In the genomic region with DNA sequence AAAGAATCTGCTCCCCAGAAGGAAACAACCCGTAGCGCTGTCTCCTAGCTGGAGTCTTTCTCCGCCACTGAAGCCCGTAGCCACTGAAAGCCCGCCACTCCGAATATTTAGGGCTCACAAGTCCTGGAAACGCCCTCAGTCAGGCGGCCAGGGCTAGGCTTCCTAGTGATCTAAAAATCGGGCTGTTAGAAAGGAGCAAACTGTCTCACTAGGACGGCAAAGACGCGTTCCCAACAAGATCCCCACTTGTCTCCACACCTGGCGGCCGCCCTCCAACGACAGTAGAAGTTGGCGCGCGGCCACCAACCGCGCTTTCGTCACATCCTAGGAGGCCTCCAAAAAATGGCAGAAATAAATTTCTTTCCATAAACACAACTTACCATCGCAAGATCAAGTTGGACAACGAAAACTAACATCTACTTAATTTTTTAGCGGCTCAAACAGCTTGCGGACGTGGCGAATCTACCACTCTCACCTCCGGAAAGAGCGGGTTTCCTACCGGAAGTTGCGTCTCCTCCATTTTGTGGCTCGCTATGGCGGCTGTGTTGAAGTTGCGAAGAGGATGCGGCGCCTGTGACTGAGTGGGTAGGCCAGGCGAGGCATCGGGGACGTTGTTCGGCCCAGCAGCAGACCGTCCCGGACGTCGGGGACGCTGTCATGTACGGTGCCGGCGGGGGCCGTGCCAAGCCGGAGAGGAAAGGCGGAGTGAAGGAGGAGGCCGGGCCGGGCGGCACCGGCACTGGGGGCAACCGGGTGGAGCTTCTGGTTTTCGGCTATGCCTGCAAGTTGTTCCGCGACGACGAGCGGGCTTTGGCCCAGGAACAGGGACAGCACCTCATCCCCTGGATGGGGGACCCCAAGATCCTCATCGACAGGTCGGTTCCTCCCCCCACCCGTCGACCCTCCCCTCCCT, we compare ENCODE assay signal across 8 mouse cellular contexts. TPM values are rescaled to one million over a fixed set of nuclear protein-coding genes. Genes with fewer than 3 reads are reported as not detected.
DNase-seq lines count a peak whose midpoint lies in the region; ATAC-seq and TF ChIP-seq lines count a peak whose summit lies in the region.

TSS of gene Sfswap (plus strand) at position 500 of the 913 bp plus-strand sequence.

- H3K36me3 ChIP-seq in embryonic facial prominence, embryonic 15.5 days = peaks cover 24% of the 10 kb centered on the region
- peaks cover 25% of the 10 kb centered on the region for H3K36me3 ChIP-seq in heart, embryonic 10.5 days
- H3K36me3 ChIP-seq in kidney, embryonic 15.5 days = peaks cover 26% of the 10 kb centered on the region

- H3K27me3 ChIP-seq in embryonic facial prominence, embryonic 15.5 days = no peaks in the 10 kb centered on the region
- 0 out of 2 replicates have a peak, but pooled peaks cover 5% of the 10 kb centered on the region for H3K27me3 ChIP-seq in heart, embryonic 10.5 days (ENCODE audit: insufficient read depth, poor library complexity, severe bottlenecking)
- peaks cover 10% of the 10 kb centered on the region; the same call in 1 of the 2 replicates for H3K27me3 ChIP-seq in kidney, embryonic 15.5 days

- H3K4me2 ChIP-seq in embryonic facial prominence, embryonic 15.5 days (replicated peaks) = peak within 1 kb of the TSS; percentile 92
- H3K4me2 ChIP-seq in kidney, embryonic 15.5 days = peak within 1 kb of the TSS; percentile 95

- peaks cover 5% of the 10 kb centered on the region; the same call in 1 of the 2 replicates for H3K4me1 ChIP-seq in bone marrow, adult 2 months (ENCODE audit: control insufficient read depth, insufficient read depth, low read length)
- peaks cover 18% of the 10 kb centered on the region for H3K4me1 ChIP-seq in embryonic facial prominence, embryonic 15.5 days
- peaks cover 12% of the 10 kb centered on the region for H3K4me1 ChIP-seq in heart, embryonic 10.5 days
- H3K4me1 ChIP-seq in kidney, embryonic 15.5 days = peaks cover 17% of the 10 kb centered on the region

- H3K9ac ChIP-seq in embryonic facial prominence, embryonic 15.5 days = peak within 1 kb of the TSS; percentile 95
- peak within 1 kb of the TSS; percentile 96 for H3K9ac ChIP-seq in kidney, embryonic 15.5 days

- 0 out of 2 replicates have a peak, but pooled peaks have one; percentile 37 for TF ChIP-seq POLR2A in bone marrow, adult 2 months (IDR thresholded peaks at IDR 0.05; ENCODE audit: borderline replicate concordance, control insufficient read depth, low read depth, low read length)

- peak within 1 kb of the TSS; percentile 88 for H3K27ac ChIP-seq in bone marrow, adult 2 months (ENCODE audit: control insufficient read depth, insufficient read depth, low read depth, low read length, poor library complexity)
- peak within 1 kb of the TSS; percentile 82 for H3K27ac ChIP-seq in embryonic facial prominence, embryonic 15.5 days (replicated peaks)
- H3K27ac ChIP-seq in heart, embryonic 10.5 days = peak within 1 kb of the TSS; percentile 97
- H3K27ac ChIP-seq in kidney, embryonic 15.5 days = peak within 1 kb of the TSS; percentile 84

- WGBS in bone marrow, adult 2 months = under 1% methylated on average over 66 of the region's 66 CpGs
- under 1% methylated on average over 66 of the region's 66 CpGs for WGBS in embryonic facial prominence, embryonic 15.5 days
- under 1% methylated on average over 66 of the region's 66 CpGs for WGBS in heart, embryonic 10.5 days
- WGBS in kidney, embryonic 15.5 days = under 1% methylated on average over 66 of the region's 66 CpGs

- H3K9me3 ChIP-seq in embryonic facial prominence, embryonic 15.5 days (replicated peaks) = no peaks in the 10 kb centered on the region
- H3K9me3 ChIP-seq in heart, embryonic 10.5 days = no peaks in the 10 kb centered on the region
- no peaks in the 10 kb centered on the region for H3K9me3 ChIP-seq in kidney, embryonic 15.5 days (replicated peaks)

- peak within 1 kb of the TSS; percentile 100 for H3K4me3 ChIP-seq in bone marrow, adult 2 months (replicated peaks; ENCODE audit: control insufficient read depth, low read depth, low read length)
- H3K4me3 ChIP-seq in embryonic facial prominence, embryonic 15.5 days (replicated peaks) = peak within 1 kb of the TSS; percentile 100
- peak within 1 kb of the TSS; percentile 99 for H3K4me3 ChIP-seq in heart, embryonic 10.5 days
- peak within 1 kb of the TSS; percentile 100 for H3K4me3 ChIP-seq in kidney, embryonic 15.5 days (replicated peaks)

- ATAC-seq in embryonic facial prominence, embryonic 15.5 days (ENCODE audit: insufficient number of reproducible peaks, low FRiP score, low TSS enrichment, low read depth) = peak; percentile 54; the same call in 1 of the 2 replicates
- ATAC-seq in kidney, embryonic 15.5 days (replicated peaks; ENCODE audit: low FRiP score) = peak; percentile 79
- peak; percentile 78 for ATAC-seq in monocyte, adult 5-6 weeks (replicated peaks; ENCODE audit: insufficient number of reproducible peaks, low FRiP score, low TSS enrichment, poor library complexity, severe bottlenecking)

- TF ChIP-seq CTCF in bone marrow, adult 2 months (IDR thresholded peaks at IDR 0.05; ENCODE audit: control insufficient read depth, insufficient read depth, low read length) = no peak

- DNase-seq in 416B (ENCODE audit: low read depth) (peak; percentile 91), liver (peak; percentile 82)
- DNase-seq in heart, embryonic 10.5 days (ENCODE audit: low spot score) = peak; percentile 89
- DNase-seq in spleen, postnatal 4 days (ENCODE audit: low spot score in 2 of 2) = peak; percentile 78 to 91

RNA-seq across cellular contexts. Expression of gene Sfswap, which starts in this region (rescaled TPM):
- 61.2 and 111 TPM in 2 replicates for polyA plus RNA-seq in bone marrow, adult 2 months (2011; ENCODE audit: insufficient read depth, insufficient read length, low replicate concordance, missing spikeins)
- polyA plus RNA-seq in embryonic facial prominence, embryonic 15.5 days (2015; fragmentation: Nextera tagmentation; extraction: Ambion mirVana) = 53.4 and 53.7 TPM in 2 replicates
- polyA plus RNA-seq in heart, embryonic 10.5 days (2016; fragmentation: Nextera tagmentation; extraction: Ambion mirVana) = 27.7 and 40.3 TPM in 2 replicates
- polyA plus RNA-seq in kidney, embryonic 15.5 days (2015; fragmentation: Nextera tagmentation; extraction: Ambion mirVana) = 45.6 and 46.3 TPM in 2 replicates
- total RNA-seq in monocyte, adult 5-6 weeks (2017) = 104 to 140 TPM (median 114 TPM) in 3 replicates

Comparison
In these comparisons a context has a peak if more than half of its experiments do, and no peak if none do; other contexts are left out.
1. Peak in every context shown above with its lines: DNase-seq, ATAC-seq, H3K4me3 ChIP-seq and H3K27ac ChIP-seq.